Mouse (Mus musculus) MEL (cell line): ENCODE measurements around the gene Atrnl1.

Source experiments
- BHLHE40 ChIP-seq: IDR thresholded peaks from 2 replicates; pipeline ENCODE4 v1.6.1; 2012; ENCODE audit warnings: low read depth, mild to moderate bottlenecking, inconsistent platforms, low read length, improper control_type of control experiment, borderline replicate concordance
- CHD1 ChIP-seq: IDR thresholded peaks from 2 replicates; pipeline ENCODE4 v1.6.1; 2012; ENCODE audit warnings: low read depth, mild to moderate bottlenecking, inconsistent platforms, low read length, improper control_type of control experiment
- CHD2 ChIP-seq: IDR thresholded peaks from 2 replicates; pipeline ENCODE4 v1.6.1; 2011; ENCODE audit warnings: low read length, improper control_type of control experiment
- CTCF ChIP-seq, 3 experiments: IDR thresholded peaks in 2 of 3; conservative IDR thresholded peaks in 1 of 3; 2 replicates each; pipeline ENCODE4 v1.5.1; 2011 to 2012; ENCODE audit warnings: low read length in 3 of 3, low read depth in 2 of 3, mild to moderate bottlenecking in 2 of 3, improper control_type of control experiment in 1 of 3, inconsistent platforms in 1 of 3, mixed read lengths in 1 of 3, moderate library complexity in 1 of 3; ENCODE audit not compliant: control insufficient read depth in 1 of 3, insufficient read depth in 1 of 3, poor library complexity in 1 of 3, severe bottlenecking in 1 of 3
- ELF1 ChIP-seq: IDR thresholded peaks from 2 replicates; pipeline ENCODE4 v1.6.1; 2014; ENCODE audit warnings: low read depth, mild to moderate bottlenecking, inconsistent platforms, low read length, improper control_type of control experiment, moderate library complexity
- GATA1 ChIP-seq: IDR thresholded peaks from 2 replicates; pipeline ENCODE4 v1.6.1; 2011; ENCODE audit warnings: low read depth, low read length, improper control_type of control experiment
- JUND ChIP-seq: IDR thresholded peaks from 2 replicates; pipeline ENCODE4 v1.6.1; 2011; ENCODE audit warnings: low read depth, mild to moderate bottlenecking, improper control_type of control experiment, low read length
- KAT2A ChIP-seq: conservative IDR thresholded peaks from 2 replicates; pipeline ENCODE4 v1.6.1; 2012; ENCODE audit warnings: low read depth, low read length, improper control_type of control experiment, inconsistent platforms
- POLR2A ChIP-seq, 2 experiments: IDR thresholded peaks; 2 replicates each; pipeline ENCODE4 v1.6.1; 2011 to 2012; ENCODE audit warnings: low read length in 2 of 2, mild to moderate bottlenecking in 2 of 2, control low read depth in 1 of 2, improper control_type of control experiment in 1 of 2, low read depth in 1 of 2, moderate library complexity in 1 of 2; ENCODE audit not compliant: control insufficient read depth in 1 of 2, insufficient read depth in 1 of 2, poor library complexity in 1 of 2
- RCOR1 ChIP-seq: IDR thresholded peaks from 2 replicates; pipeline ENCODE4 v1.6.1; 2012; ENCODE audit warnings: low read depth, mild to moderate bottlenecking, inconsistent platforms, low read length, improper control_type of control experiment
- ZNF384 ChIP-seq: IDR thresholded peaks from 2 replicates; pipeline ENCODE4 v1.6.1; 2012; ENCODE audit warnings: low read depth, mild to moderate bottlenecking, inconsistent platforms, low read length, improper control_type of control experiment

GRCm38 (mm10) chr19:58059719-58060118 is 448.9 kb downstream of the Atrnl1 start:
- TF ChIP-seq CTCF (IDR thresholded peaks at IDR 0.05 in 2 of 3, conservative IDR thresholded peaks at IDR 0.05 in 1 of 3; ENCODE audit: control insufficient read depth in 1 of 3, insufficient read depth in 1 of 3, low read depth in 2 of 3, low read length in 3 of 3, poor library complexity in 1 of 3, severe bottlenecking in 1 of 3) (no peak), KAT2A (no peak), CHD2 (no peak), RCOR1 (no peak), JUND (no peak), BHLHE40 (no peak), CHD1 (no peak), POLR2A (IDR thresholded peaks at IDR 0.05; ENCODE audit: control insufficient read depth in 1 of 2, insufficient read depth in 1 of 2, low read depth in 1 of 2, low read length in 2 of 2, poor library complexity in 1 of 2) (no peak), GATA1 (no peak), ELF1 (no peak), ZNF384 (no peak)
